Mouse (Mus musculus) frontal cortex, postnatal 36 days (tissue): ENCODE measurements around the gene Twist1.

Experiments used
- DNase-seq, 2 experiments: peaks; one replicate each; pipeline ENCODE4 v3.0.0; 2022; ENCODE audit warnings: low spot score in 2 of 2

Twist1 gene

DNA sequence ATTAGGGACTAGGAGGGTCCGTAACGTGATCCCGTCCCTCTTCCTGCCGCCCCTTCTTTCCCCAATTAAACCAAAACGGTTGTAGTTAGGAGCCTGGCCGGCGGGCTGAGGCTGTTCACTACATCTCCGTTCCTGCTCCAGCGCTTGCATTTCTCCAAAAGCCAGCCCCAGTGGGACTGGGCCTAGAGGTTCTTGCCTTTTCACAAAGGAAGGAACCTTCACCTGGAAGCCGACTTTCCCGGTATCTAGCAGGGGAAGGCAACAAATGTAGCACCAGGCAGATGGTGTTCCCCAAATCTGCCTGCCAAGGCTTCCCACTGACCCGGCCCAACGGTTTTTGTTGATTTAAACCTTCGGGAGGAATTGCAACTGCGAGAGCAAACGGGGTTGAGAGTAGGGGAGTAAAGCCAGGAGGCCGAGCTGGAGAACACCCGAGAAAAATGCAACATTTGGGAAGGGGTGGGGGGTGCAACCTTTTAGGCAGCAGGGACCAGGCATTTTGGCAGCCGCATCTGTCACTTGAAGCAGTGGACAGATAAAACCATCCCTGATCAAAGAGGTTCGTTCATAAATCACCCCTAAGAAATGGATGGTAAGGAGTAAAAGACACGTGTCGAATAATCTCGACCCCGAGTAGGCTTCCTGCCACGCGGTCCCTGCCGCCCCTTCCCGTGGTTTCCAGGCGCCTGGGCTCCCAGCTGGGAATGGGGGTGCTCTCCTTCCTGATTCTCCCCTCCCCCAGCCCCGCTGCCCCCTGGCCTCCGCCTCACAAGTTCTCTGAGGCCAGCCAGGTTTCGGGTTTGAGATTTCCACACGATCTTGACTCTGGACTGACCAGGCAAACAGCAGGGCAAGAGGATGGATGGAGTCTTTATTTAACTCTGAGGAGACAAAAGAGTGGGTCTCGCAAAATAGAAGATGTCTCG lies 9.3 kb downstream of the Twist1 start:
- peak in 1 of 2 experiments; percentile 14 for DNase-seq

DNA sequence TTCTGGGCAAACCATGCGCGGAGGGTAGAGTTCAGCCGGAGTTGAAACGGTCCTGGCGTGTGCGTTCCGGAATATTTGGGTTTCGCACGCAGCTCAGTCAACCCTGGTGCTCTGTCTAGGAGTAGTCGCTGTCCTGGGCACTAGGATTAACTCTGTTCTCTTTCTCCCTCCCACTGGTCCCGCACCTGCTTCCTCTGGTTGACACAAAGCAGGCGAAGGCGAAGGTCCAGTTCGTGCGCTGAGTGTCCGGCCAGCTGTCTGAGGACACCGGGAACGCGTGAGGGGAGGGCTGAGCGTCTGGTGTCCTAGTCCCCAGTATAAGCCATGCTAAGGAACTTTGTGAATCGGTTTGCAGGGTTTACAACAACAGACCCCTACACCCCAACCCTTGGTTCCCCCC lies 10.0 kb downstream of the Twist1 start:
- DNase-seq = no peak

DNA sequence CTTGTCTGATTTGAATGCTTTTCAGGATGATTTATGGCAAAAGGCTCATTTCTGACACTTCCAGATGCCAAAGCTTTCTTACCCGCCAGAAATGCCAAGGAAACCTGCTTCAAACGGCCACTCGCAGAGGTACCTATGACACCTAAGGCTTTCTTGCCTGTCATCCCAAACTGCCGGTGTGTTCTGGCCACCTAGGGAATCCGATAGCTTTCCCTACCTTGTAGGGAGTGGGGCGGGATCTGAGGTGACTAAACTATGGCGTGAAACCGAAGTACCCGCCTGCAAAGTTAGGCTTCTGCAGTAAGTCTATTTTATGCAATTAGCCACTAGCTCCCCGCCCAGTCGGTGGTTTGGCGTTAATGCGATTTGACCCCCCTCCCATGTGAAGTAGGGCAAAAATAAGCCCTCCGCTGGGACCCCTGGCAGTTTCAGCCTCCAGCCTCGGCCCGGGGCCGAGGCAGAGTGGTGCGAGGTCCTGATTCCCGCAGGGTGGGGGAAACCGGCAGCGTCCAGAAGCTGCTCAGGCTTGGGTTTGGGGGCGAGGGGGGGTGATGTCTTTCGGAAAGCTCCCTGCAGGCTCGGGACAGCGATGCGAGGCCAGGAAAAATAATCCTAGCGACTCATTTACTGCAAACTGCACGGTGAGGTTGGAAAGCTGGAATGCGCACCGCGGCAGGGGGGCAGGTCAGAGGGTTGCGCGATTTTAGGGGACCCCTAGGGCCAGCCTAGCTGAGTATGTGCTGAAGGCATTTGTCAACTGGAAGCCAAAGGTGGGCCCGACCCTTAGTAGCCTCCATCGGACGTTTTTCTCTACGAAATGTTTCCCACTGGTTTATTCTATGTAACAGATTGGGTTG lies 10.8 kb downstream of the Twist1 start:
- DNase-seq = no peak

DNA sequence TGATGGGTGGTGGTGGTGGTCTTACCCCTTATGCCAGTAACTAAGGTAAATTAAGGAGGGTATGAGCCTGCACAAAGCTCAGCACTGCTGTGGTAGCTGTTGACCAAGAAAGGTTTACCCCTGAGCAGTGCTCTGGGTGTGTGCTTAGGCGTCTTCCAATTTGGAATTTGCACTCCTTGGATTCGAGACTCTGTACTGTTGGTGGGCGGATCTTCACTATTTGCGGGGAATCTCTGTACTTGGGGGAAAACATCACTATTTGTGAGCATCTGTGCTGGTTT lies 11.4 kb downstream of the Twist1 start:
- no peak for DNase-seq

DNA sequence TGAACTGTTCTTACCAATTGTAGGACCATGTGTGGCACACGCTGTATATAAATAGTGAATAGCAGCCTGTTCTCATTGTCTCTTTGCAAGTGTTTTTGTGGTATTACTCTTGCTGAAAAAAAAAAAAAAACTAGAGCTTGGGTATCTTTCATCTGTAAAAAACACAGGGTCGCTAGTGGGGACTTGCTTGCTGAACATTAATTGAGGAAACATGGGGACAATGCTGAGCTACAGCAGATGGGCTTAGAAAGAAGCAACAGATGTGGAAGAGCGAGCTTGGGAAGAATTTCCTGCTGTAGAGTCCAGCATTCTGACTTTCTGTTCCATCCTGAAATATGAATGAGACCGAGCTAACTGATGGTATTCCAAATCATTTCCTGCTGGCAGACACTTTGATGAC lies 22.7 kb downstream of the Twist1 start:
- DNase-seq = no peak

DNA sequence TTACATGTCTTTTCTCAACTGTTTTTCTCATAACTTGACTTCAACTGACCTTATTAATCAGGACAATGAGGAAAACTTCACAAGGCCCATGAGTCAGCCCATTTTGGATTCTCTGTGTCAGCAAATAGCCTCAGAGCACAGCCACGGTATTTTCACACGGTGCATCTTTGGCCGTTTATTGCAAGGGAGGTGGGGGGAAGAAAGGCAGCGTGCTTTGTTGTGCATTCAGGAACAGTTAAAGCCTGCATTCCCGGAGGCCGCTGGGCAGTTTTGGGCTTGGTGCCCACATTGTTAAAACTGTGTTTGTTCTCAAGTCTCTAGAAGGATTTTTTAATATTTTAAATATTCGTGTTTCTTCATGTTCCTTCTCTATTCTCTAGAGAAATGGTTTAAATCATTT lies 24.0 kb downstream of the Twist1 start:
- no peak for DNase-seq

DNA sequence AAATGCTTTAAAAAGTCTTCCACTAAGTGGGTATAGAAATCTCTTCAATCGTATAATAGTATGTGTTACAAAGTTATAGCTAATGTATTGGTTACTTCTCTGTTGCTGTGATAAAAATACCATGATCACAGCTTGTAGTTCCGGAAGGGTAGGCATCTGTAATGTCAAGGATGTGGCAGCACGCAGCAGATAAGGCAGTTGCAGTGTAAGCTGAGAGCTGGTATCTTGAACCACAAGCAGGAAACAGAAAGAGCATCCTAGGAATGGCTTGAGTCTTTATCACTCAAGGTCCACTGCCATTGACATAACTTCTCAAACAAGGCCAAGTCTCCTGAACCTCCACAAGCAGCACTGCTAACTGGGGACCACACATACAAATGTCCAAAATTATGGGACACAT lies 35.7 kb downstream of the Twist1 start:
- DNase-seq = no peak
